Mouse (Mus musculus) ES-E14 (cell line): ENCODE measurements at regions not wholly inside any gene's neighbourhood (a gene's known extent, or its start where the extent isn't known, plus 50 kb on each side); places are given as distances from the start of the nearest gene placed in this dataset.

Experiments
- CHD2 ChIP-seq: IDR thresholded peaks from 2 replicates; pipeline ENCODE4 v1.6.1; 2014; ENCODE audit warnings: mild to moderate bottlenecking, low read depth, low read length, inconsistent platforms
- HCFC1 ChIP-seq: IDR thresholded peaks from 2 replicates; pipeline ENCODE4 v1.6.1; 2012; ENCODE audit warnings: low read length, inconsistent platforms, borderline replicate concordance; ENCODE audit not compliant: insufficient read depth
- MAFK ChIP-seq: IDR thresholded peaks from 2 replicates; pipeline ENCODE4 v1.6.1; 2014; ENCODE audit warnings: mild to moderate bottlenecking, low read depth, low read length, inconsistent platforms; ENCODE audit not compliant: insufficient read depth
- ZC3H11A ChIP-seq: IDR thresholded peaks from 2 replicates; pipeline ENCODE4 v1.6.1; 2012; ENCODE audit warnings: low read depth, mild to moderate bottlenecking, inconsistent platforms, low read length, borderline replicate concordance

GRCm38 (mm10) chr9:101739322-101739721 is 122.3 kb upstream of the 9630041A04Rik start:
- TF ChIP-seq CHD2 (no peak), HCFC1 (no peak), ZC3H11A (no peak), MAFK (no peak)
